Mouse (Mus musculus) c-Kit-positive CD71-positive TER-119-positive erythroid progenitor cells, embryonic 14.5 days (primary cell): ENCODE results near the gene Tsc22d1.

Source experiments
- DNase-seq: peaks from one replicate; pipeline ENCODE4 v3.0.0-alpha.2; 2013; ENCODE audit warnings: low spot score

Tsc22d1 gene

GRCm38 (mm10) chr14:76518217-76518616 lies 103.5 kb downstream of the Tsc22d1 start:
- DNase-seq, result no peak

- peak; percentile 76 for DNase-seq
Observed at GRCm38 (mm10) chr14:76520606-76521005, 105.8 kb downstream of the Tsc22d1 start.

- DNase-seq, result no peak
Observed at GRCm38 (mm10) chr14:76521308-76521707, 106.5 kb downstream of the Tsc22d1 start.

GRCm38 (mm10) chr14:76523344-76523743 lies 108.6 kb downstream of the Tsc22d1 start:
- DNase-seq, result no peak

GRCm38 (mm10) chr14:76526467-76526866 lies 111.7 kb downstream of the Tsc22d1 start:
- DNase-seq, result no peak

- no peak for DNase-seq
Observed at GRCm38 (mm10) chr14:76527030-76527719, 112.4 kb downstream of the Tsc22d1 start.

GRCm38 (mm10) chr14:76527758-76528313 lies 113.1 kb downstream of the Tsc22d1 start:
- DNase-seq, result no peak

GRCm38 (mm10) chr14:76528641-76529040 lies 113.9 kb downstream of the Tsc22d1 start:
- DNase-seq, result no peak

- peak; percentile 49 for DNase-seq
Observed at GRCm38 (mm10) chr14:76531027-76531660, 116.4 kb downstream of the Tsc22d1 start.

GRCm38 (mm10) chr14:76532257-76533169 lies 117.8 kb downstream of the Tsc22d1 start:
- DNase-seq, result peak; percentile 93

- DNase-seq, result peak; percentile 41
Observed at GRCm38 (mm10) chr14:76533170-76533815, 118.5 kb downstream of the Tsc22d1 start.

- DNase-seq, result no peak
Observed at GRCm38 (mm10) chr14:76535096-76535495, 120.3 kb downstream of the Tsc22d1 start.

GRCm38 (mm10) chr14:76536921-76537320 lies 122.2 kb downstream of the Tsc22d1 start:
- DNase-seq, result no peak

GRCm38 (mm10) chr14:76540005-76540670 lies 125.4 kb downstream of the Tsc22d1 start:
- no peak for DNase-seq

- DNase-seq, result no peak
Observed at GRCm38 (mm10) chr14:76541341-76541740, 126.6 kb downstream of the Tsc22d1 start.

GRCm38 (mm10) chr14:76544136-76544535 lies 129.4 kb downstream of the Tsc22d1 start:
- no peak for DNase-seq

- DNase-seq, result no peak
Observed at GRCm38 (mm10) chr14:76555263-76556030, 140.7 kb downstream of the Tsc22d1 start.

- DNase-seq, result no peak
Observed at GRCm38 (mm10) chr14:76556031-76556851, 141.5 kb downstream of the Tsc22d1 start.

- no peak for DNase-seq
Observed at GRCm38 (mm10) chr14:76556852-76557208, 142.1 kb downstream of the Tsc22d1 start, which contains the start of gene Serp2. Gene Serp2 (minus strand): TSS chr14:76556889.
